Mouse (Mus musculus) lung, embryonic 16.5 days (tissue): ENCODE data around the gene Cdh12. TPM values are rescaled to one million over a fixed set of nuclear protein-coding genes. Genes with fewer than 3 reads are reported as not detected.

Source experiments
- ATAC-seq: fragments of 200-750 bp; cut with Nextera tagmentation; 2 replicates; pipeline ENCODE4 v1.8.0; 2017; ENCODE audit warnings: low read depth, mild to moderate bottlenecking, moderate library complexity
- H3K27ac ChIP-seq: fragments of 300-500 bp; sonication (generic); 2 replicates; pipeline ENCODE4 v1.5.1; 2014; ENCODE audit warnings: mild to moderate bottlenecking, control low read depth, low read length
- H3K27me3 ChIP-seq: fragments of 300-500 bp; sonication (generic); 2 replicates; pipeline ENCODE4 v1.6.1; 2014; ENCODE audit warnings: low read depth, low read length, mixed read lengths; ENCODE audit not compliant: control insufficient read depth, insufficient read depth
- H3K36me3 ChIP-seq: fragments of 300-500 bp; sonication (generic); 2 replicates; pipeline ENCODE4 v1.6.1; 2014; ENCODE audit warnings: low read length; ENCODE audit not compliant: control insufficient read depth, insufficient read depth
- H3K4me1 ChIP-seq: fragments of 300-500 bp; sonication (generic); replicated peaks from 2 replicates; pipeline ENCODE4 v1.6.1; 2014; ENCODE audit warnings: low read length, mixed read lengths; ENCODE audit not compliant: control insufficient read depth, insufficient read depth
- H3K4me2 ChIP-seq: fragments of 300-500 bp; sonication (generic); 2 replicates; pipeline ENCODE4 v1.6.1; 2014; ENCODE audit warnings: low read depth, low read length, control low read depth
- H3K4me3 ChIP-seq: fragments of 300-500 bp; sonication (generic); 2 replicates; pipeline ENCODE4 v1.5.1; 2014; ENCODE audit warnings: mild to moderate bottlenecking, low read length, control low read depth
- H3K9ac ChIP-seq: fragments of 300-500 bp; sonication (generic); 2 replicates; pipeline ENCODE4 v1.6.1; 2014; ENCODE audit warnings: low read length, control low read depth
- H3K9me3 ChIP-seq: fragments of 300-500 bp; sonication (generic); 2 replicates; pipeline ENCODE4 v1.6.1; 2016; ENCODE audit warnings: low read length; ENCODE audit not compliant: control insufficient read depth
- WGBS: fragments of 180-500 bp; shearing (Covaris S2); extraction: QIAGEN DNeasy Blood & Tissue Kit; methylation state at CpG from one replicate; pipeline ENCODE4 v1.1.7; 2014; 5-methylcytosine and 5-hydroxymethylcytosine counted together
- polyA plus RNA-seq: library from polyadenylated mRNA; unstranded; fragments of >200 nt; fragmentation: Nextera tagmentation; extraction: Ambion mirVana; gene quantifications from 2 replicates; pipeline ENCODE4 v1.2.1, GENCODE M21; 2015

Gene Cdh12
- polyA plus RNA-seq, 1 experiment from 2014 or later, result 0.03 TPM

DNA sequence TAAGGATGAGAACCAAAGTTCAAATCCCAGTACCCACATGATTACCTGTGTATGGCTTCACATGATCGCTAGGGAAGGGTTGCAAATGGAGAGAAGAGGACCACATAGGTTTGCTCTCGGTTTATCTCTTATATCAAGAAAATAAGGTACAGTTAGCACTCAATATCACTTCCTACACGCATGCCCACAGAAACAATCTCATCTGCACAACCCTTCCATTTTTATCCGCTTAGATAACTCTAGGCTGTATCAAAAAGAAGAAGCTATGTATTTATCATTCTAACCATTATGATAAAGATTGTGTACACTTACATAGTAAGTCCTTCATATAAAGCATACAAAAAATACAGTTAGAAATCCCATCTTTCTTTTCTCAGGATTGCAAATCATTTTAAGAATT lies 988.3 kb downstream of the Cdh12 start:
- Histone ChIP-seq H3K9me3 (no peaks in the 10 kb centered on the region), H3K9ac (no peak overlapping the region), H3K27me3 (no peaks in the 10 kb centered on the region), H3K4me1 (no peaks in the 10 kb centered on the region), H3K4me3 (no peak overlapping the region), H3K36me3 (no peaks in the 10 kb centered on the region), H3K27ac (no peak overlapping the region), H3K4me2 (no peak overlapping the region)
- ATAC-seq, result no peak
- WGBS, result 77% methylated on average over 4 of the region's 4 CpGs

DNA sequence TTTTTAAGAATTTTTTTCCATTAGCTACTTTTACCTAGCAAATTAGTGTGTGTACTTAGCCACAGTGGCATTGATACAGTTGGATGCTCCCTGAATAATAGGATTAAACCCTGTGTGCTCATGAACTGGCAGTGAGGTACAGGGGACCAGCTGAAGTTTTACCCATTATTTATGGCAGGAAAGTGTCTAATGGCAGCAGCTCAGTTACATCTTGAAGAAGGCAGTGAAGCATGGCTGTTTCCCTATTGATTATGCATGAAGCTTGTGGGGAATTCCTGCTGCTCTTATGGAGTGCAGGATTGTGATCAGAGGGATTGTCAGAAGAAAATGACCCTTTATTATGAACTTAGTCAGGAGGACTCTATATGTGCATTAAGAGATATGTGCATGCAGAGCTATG lies 988.9 kb downstream of the Cdh12 start:
- no peak overlapping the region for H3K4me2 ChIP-seq
- no peak overlapping the region for H3K9ac ChIP-seq
- H3K4me1 ChIP-seq, result no peaks in the 10 kb centered on the region
- no peaks in the 10 kb centered on the region for H3K36me3 ChIP-seq
- no peak for ATAC-seq
- H3K27ac ChIP-seq, result no peak overlapping the region
- H3K4me3 ChIP-seq, result no peak overlapping the region
- no peaks in the 10 kb centered on the region for H3K9me3 ChIP-seq
- H3K27me3 ChIP-seq, result no peaks in the 10 kb centered on the region

DNA sequence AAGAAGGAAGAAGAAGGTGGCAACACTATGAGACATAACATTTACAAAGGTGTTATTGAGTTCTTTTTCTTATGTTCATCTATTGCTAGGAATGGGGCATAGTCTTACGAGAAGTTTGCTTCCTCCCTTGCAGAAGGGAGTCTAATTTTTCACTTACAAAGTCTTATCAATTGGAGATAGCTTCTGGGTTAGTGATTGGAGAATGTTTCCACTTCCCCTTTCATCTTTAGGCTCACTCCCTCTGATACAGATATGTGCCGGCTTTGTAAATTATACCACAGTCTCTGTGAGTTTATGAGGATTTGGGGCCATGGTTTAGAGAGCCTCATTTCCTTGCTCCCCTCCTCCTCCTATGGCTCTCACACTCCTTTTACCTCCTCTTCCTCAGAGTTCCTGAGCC lies 1009.0 kb downstream of the Cdh12 start:
- Histone ChIP-seq H3K4me1 (no peaks in the 10 kb centered on the region), H3K36me3 (no peaks in the 10 kb centered on the region), H3K27ac (no peak overlapping the region), H3K4me3 (no peak overlapping the region), H3K9ac (no peak overlapping the region), H3K9me3 (no peaks in the 10 kb centered on the region), H3K4me2 (no peak overlapping the region), H3K27me3 (no peaks in the 10 kb centered on the region)
- ATAC-seq, result no peak
- WGBS, result 38% methylated on average over 2 of the region's 2 CpGs

DNA sequence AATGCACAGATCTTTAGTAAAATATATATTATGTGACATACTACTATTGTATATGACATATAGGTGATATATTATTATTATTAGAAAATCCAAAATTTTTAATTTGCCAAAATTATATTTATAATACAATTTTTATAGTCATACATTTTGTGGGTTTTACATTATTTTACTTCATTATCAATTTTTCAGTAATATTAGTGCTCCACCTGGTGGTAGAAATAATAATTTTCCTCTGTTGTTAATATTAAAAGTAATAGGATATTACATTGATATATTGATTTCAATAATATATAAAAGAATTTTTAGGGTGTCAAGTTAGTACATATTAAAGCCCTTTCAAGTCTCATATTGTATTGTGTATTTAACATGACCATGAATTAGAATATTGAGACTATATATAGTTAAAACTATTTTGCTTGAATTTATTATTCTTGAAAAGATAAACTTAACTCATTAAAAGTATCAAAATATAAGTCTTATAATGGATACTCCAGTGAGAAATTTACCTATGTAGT lies 1070.3 kb downstream of the Cdh12 start:
- H3K9ac ChIP-seq, result no peak overlapping the region
- H3K27ac ChIP-seq, result no peak overlapping the region
- no peak for ATAC-seq
- H3K36me3 ChIP-seq, result no peaks in the 10 kb centered on the region
- H3K4me3 ChIP-seq, result no peak overlapping the region
- no peaks in the 10 kb centered on the region for H3K4me1 ChIP-seq
- H3K9me3 ChIP-seq, result no peaks in the 10 kb centered on the region
- H3K4me2 ChIP-seq, result no peak overlapping the region
- no peaks in the 10 kb centered on the region for H3K27me3 ChIP-seq

DNA sequence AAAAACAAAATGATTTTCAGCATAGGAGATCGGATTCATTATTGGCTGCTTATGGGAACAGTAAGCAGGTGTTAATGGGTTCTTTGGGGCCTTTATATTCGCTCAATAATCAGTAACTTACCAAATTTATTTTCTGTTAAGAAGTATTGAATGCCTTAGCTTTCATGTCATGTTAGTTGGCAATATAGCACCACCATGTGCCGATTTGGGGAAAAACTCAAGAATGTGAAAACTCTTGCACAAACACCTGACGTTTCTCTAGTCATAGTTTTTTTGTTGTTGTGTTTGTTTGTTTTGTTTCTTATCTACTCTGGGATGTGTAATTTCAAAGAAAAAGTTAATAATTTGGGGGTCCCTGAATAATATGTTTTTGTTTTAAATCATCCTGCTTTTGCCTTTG lies 1081.7 kb downstream of the Cdh12 start:
- Histone ChIP-seq H3K27ac (no peak overlapping the region), H3K36me3 (no peaks in the 10 kb centered on the region), H3K27me3 (no peaks in the 10 kb centered on the region), H3K4me1 (no peaks in the 10 kb centered on the region), H3K4me3 (no peak overlapping the region), H3K9me3 (no peaks in the 10 kb centered on the region), H3K9ac (no peak overlapping the region), H3K4me2 (no peak overlapping the region)
- 60% methylated on average over 4 of the region's 4 CpGs for WGBS
- ATAC-seq, result no peak

DNA sequence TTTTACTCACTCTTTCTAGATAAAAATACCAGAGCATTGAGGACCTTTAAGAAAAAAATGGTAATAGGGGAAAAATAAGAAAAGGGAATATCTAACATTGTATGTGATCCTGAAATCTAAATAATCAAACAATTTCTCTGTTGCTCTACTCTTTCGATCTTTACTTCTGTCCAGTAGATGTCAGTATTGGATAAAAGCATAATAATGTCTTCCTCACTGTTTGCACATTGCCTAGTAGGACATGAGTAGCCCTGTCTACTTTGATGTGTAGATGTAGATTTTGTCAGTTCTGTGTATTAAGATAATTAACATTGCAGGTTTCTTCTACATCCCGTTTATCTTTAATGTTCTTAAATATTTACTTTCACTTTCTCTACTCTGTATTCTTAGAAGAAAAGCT lies 1087.8 kb downstream of the Cdh12 start:
- WGBS, result 37% methylated on average over 2 of the region's 2 CpGs
- ATAC-seq, result no peak
- H3K4me3 ChIP-seq, result no peak overlapping the region
- H3K27me3 ChIP-seq, result no peaks in the 10 kb centered on the region
- no peak overlapping the region for H3K4me2 ChIP-seq
- no peaks in the 10 kb centered on the region for H3K4me1 ChIP-seq
- H3K27ac ChIP-seq, result no peak overlapping the region
- H3K36me3 ChIP-seq, result no peaks in the 10 kb centered on the region
- no peak overlapping the region for H3K9ac ChIP-seq
- H3K9me3 ChIP-seq, result no peaks in the 10 kb centered on the region

DNA sequence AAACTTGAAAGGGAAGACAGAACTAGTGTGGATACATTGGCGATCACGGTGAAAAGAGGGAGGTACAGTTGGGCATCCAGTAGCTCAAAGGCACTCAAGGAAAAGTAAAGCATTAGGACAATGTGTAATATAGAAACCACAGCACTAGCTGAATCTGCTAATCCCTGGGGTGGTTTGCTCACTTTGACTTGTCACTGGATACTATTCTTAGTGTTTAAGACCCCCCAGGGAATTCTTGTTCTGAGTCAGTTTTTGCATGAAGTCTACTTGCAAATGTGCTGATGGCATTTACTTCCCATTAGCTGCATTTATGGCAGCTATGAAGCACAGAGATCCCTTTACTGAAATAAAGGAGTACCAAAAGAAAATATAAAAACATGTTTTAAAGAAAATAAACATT lies 1095.7 kb downstream of the Cdh12 start:
- 85% methylated on average over 2 of the region's 2 CpGs for WGBS
- Histone ChIP-seq H3K27me3 (no peaks in the 10 kb centered on the region), H3K9ac (no peak overlapping the region), H3K4me2 (no peak overlapping the region), H3K4me1 (no peaks in the 10 kb centered on the region), H3K9me3 (no peaks in the 10 kb centered on the region), H3K4me3 (no peak overlapping the region), H3K27ac (no peak overlapping the region), H3K36me3 (no peaks in the 10 kb centered on the region)
- ATAC-seq, result no peak

DNA sequence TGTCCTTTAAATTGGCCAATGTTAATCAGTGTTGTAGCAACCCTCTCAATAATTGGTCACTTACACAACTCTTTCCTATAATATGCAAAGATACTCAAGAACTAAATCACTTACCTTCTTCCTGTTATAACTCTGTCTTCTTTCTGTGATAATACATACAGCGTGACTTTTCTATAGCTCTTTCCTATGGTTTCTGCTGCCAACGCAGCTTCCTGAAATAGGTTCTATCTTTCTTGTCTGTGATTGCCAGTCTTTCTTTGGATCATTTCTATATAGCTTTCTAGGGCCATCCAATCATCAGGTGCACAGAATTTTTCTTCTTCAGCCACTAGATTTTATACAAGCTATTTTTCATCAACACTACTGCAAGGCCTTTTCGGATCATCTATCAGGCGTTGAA lies 1106.9 kb downstream of the Cdh12 start:
- Histone ChIP-seq H3K27ac (no peak overlapping the region), H3K27me3 (no peaks in the 10 kb centered on the region), H3K4me2 (no peak overlapping the region), H3K36me3 (no peaks in the 10 kb centered on the region), H3K9me3 (no peaks in the 10 kb centered on the region), H3K4me3 (no peak overlapping the region), H3K9ac (no peak overlapping the region), H3K4me1 (no peaks in the 10 kb centered on the region)
- no peak for ATAC-seq
- 82% methylated on average over 4 of the region's 4 CpGs for WGBS

DNA sequence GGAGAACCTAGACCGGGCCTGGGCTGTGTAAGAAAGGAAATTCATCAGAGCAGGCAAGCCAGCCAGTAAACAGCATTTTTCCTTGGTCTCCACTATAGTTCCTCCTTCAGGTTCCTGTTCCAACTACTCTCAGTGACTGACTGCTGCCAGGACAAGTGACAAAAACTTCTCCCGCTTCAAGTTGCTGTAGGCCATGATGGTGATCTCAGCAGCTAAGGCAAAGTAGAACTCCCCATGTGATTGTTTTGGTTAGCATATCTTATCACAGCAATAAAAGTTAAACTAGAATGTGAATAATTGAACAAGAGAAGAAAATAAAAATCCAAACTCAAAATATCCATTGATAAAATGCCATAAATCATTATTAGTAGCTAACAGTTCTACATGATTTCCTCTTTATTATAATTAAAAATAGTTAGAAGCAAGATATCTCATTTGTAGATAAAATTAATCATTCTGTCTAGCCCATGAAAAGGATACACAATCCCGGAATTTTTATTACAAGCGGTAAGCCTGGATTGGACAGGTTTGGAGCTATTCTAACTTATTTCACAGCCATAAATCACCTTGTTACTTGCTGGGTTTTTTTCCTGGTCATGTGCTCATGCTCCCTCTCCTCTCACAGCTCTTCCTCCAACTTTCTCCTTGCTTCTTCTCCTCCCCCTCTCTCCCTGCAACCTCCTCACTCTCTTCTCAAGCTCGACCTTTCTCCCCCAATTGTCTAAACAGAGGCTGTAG lies 1117.4 kb downstream of the Cdh12 start:
- Histone ChIP-seq H3K9ac (no peak overlapping the region), H3K9me3 (no peaks in the 10 kb centered on the region), H3K4me2 (no peak overlapping the region), H3K27me3 (no peaks in the 10 kb centered on the region), H3K27ac (no peak overlapping the region), H3K4me1 (no peaks in the 10 kb centered on the region), H3K36me3 (no peaks in the 10 kb centered on the region), H3K4me3 (no peak overlapping the region)
- ATAC-seq, result no peak
- WGBS, result 68% methylated on average over 5 of the region's 5 CpGs

DNA sequence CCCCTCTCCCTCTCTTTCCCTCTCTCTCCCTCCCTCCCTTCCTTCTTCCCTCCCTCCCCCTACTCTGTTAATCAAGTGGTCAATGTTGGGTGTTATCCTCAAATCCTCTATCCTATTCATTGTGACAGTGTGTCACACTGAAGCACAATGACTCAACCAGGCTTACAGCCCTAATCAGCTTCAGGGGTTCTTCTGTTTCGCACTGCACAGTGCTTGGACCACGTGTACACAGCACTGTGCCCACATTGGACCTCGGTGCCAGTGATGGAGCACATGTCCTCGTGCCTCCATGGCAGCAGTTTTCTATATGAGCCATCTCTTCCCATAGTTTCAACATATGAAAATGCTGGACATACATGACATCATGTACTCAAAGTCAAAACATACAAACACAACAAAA lies 1155.4 kb downstream of the Cdh12 start:
- Histone ChIP-seq H3K27ac (no peak overlapping the region), H3K4me2 (no peak overlapping the region), H3K4me3 (no peak overlapping the region), H3K27me3 (no peaks in the 10 kb centered on the region), H3K4me1 (no peaks in the 10 kb centered on the region), H3K36me3 (no peaks in the 10 kb centered on the region), H3K9me3 (no peaks in the 10 kb centered on the region), H3K9ac (no peak overlapping the region)
- WGBS, result 62% methylated on average over 4 of the region's 4 CpGs
- ATAC-seq, result no peak
